Mouse (Mus musculus): ENCODE results near the gene Vangl2.

The Vangl2 gene

GRCm38 (mm10) chr1:172028394-172029275 is at the start of gene Vangl2:
TSS of gene Vangl2 (minus strand) at chr1:172028444.
- DNase-seq (ENCODE audit: low read depth in 1 of 2, low spot score in 2 of 2), result no peak

GRCm38 (mm10) chr1:172077981-172078380 is 49.7 kb upstream of the Vangl2 start:
- DNase-seq (ENCODE audit: low read depth in 1 of 2, low spot score in 2 of 2), result no peak

GRCm38 (mm10) chr1:172072604-172073003 is 44.4 kb upstream of the Vangl2 start:
- DNase-seq (ENCODE audit: low read depth in 1 of 2, low spot score in 2 of 2), result no peak

DNA sequence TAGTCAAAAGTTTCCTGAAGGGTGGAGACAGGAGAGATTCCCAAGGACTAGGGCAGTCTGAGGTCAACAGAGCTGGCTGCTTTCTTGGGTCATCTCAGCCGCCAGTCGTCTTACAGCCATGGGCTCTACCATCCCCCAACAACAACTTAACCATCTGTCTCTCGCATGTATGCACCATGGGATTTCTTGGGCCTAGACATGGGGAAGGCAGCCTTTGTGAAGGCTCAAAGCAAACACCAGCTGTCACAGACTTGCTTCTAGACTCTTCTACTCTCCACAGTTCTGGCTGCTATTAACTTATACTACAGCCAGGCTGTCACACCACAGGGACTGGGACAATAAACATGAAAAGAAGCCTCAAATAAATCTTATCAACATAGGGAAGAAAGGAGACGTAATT is 43.3 kb upstream of the Vangl2 start:
- no peak for DNase-seq (ENCODE audit: low read depth in 1 of 2, low spot score in 2 of 2)

DNA sequence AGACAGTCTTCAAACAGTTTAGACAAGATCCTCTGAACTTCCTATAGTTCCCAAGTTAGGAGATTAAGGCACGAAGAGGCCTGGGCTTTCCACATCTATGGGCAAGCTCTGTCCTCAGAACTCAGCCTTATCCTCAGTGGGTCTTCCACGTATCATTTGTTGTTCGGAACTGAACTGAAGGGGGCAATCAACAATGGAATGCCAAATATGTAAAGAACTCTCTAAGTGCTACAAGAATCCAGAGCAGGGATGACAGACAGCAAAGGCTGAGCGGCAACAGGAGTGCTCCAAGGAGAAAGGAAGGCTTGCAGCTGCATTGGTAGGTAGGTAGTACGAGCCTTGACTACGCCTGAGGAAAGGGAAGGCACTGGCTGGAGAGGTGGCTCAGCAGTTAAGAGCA is 42.0 kb upstream of the Vangl2 start:
- DNase-seq (ENCODE audit: low read depth in 1 of 2, low spot score in 2 of 2), result no peak

DNA sequence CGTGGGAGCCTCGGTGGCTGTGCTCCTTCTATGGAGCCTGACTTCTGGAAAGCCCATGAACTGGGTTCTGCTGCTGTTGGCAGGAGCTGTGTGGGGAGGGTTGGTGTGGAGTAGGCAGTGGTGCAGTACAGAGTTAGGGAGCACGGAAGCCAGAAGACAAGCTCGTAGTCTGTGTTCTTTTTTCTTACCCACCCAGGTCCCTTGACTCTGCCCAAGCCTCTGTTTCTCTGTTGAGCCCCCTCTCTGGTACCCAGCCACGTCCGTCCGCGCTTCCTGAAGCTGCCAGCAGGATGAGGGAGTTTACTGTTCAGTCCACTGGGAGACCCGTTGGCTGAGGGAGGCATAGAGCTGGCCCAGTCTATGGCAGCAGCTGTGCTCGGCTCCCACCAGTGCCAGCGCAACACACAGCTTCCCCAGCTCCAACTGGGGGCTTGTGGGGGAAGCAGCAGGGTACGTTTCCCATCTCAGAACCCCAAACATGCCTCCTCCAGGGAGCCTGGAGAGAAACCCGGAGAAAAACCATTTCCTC is 36.4 kb upstream of the Vangl2 start:
- no peak for DNase-seq (ENCODE audit: low read depth in 1 of 2, low spot score in 2 of 2)

GRCm38 (mm10) chr1:172063291-172064023 is 35.2 kb upstream of the Vangl2 start:
- no peak for DNase-seq (ENCODE audit: low read depth in 1 of 2, low spot score in 2 of 2)

GRCm38 (mm10) chr1:172062101-172062500 is 33.9 kb upstream of the Vangl2 start:
- DNase-seq (ENCODE audit: low read depth in 1 of 2, low spot score in 2 of 2), result no peak

DNA sequence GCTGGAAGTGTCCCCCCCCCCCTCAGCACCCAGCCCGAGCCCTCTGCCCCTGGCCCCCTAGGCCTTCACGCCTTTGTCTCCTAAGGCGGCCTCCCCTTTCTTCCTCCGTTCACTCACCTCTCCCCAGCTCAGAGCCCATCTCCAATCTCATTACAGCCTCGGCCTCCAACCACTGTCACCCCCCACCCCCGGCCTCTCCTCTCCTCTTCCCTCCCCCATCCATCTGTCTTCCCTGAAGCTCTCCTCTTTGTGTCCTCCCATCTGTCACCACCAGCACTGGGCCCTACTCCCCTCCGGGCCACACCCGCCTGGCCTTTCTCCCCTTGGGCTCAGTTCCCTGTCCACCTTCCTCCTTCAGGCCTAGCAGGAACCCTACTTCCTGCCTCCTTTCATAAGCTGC is 33.0 kb upstream of the Vangl2 start:
- DNase-seq (ENCODE audit: low read depth in 1 of 2, low spot score in 2 of 2), result no peak

- no peak for DNase-seq (ENCODE audit: low read depth in 1 of 2, low spot score in 2 of 2)
These were observed 32.4 kb upstream of the Vangl2 start for GRCm38 (mm10) chr1:172060659-172061058.

- no peak for DNase-seq (ENCODE audit: low read depth in 1 of 2, low spot score in 2 of 2)
These were observed 30.6 kb upstream of the Vangl2 start for GRCm38 (mm10) chr1:172058874-172059273.

- DNase-seq (ENCODE audit: low read depth in 1 of 2, low spot score in 2 of 2), result no peak
These were observed 30.1 kb upstream of the Vangl2 start for GRCm38 (mm10) chr1:172058321-172058720.

DNA sequence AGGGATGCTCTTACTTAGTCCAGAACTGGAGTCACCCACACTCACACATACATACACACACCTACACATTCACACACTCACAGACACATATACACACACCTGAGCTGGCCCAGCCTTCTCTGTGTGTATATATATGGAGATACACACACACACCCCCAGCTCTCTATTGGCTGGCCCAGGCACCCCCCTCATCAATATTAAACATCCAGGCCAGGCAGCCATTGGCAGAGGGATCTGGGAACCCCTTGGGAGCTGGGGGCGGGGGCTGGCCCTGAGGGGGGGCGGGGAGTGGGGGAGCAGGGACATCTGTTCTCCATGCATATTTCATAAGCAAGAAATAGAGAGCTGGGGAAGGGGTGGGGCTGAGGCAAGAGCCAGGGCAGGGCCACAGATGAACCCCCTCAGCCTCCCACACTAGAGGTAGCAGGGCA is 29.3 kb upstream of the Vangl2 start, which contains the start of gene Nhlh1:
Gene Nhlh1 (minus strand): TSS at position 83 of the 431 bp plus-strand sequence.
- DNase-seq (ENCODE audit: low read depth in 1 of 2, low spot score in 2 of 2), result no peak

- DNase-seq (ENCODE audit: low read depth in 1 of 2, low spot score in 2 of 2), result no peak
These were observed 28.0 kb upstream of the Vangl2 start for GRCm38 (mm10) chr1:172056251-172056650.

- DNase-seq (ENCODE audit: low read depth in 1 of 2, low spot score in 2 of 2), result no peak
These were observed 25.5 kb upstream of the Vangl2 start for GRCm38 (mm10) chr1:172053541-172054440.

- DNase-seq (ENCODE audit: low read depth in 1 of 2, low spot score in 2 of 2), result no peak
These were observed 24.6 kb upstream of the Vangl2 start for GRCm38 (mm10) chr1:172052766-172053279.

GRCm38 (mm10) chr1:172049131-172049782 is 21.0 kb upstream of the Vangl2 start:
- no peak for DNase-seq (ENCODE audit: low read depth in 1 of 2, low spot score in 2 of 2)

GRCm38 (mm10) chr1:172048241-172048734 is 20.0 kb upstream of the Vangl2 start:
- DNase-seq (ENCODE audit: low read depth in 1 of 2, low spot score in 2 of 2), result no peak

- DNase-seq (ENCODE audit: low read depth in 1 of 2, low spot score in 2 of 2), result peak in 1 of 2 experiments; percentile 34
These were observed 18.7 kb upstream of the Vangl2 start for GRCm38 (mm10) chr1:172046938-172047337.

- no peak for DNase-seq (ENCODE audit: low read depth in 1 of 2, low spot score in 2 of 2)
These were observed 18.2 kb upstream of the Vangl2 start for GRCm38 (mm10) chr1:172046410-172046809.

Data from monocyte, adult 2 months (primary cell).